Comparison of ENCODE assay signal across 8 mouse cellular contexts in the genomic region with DNA sequence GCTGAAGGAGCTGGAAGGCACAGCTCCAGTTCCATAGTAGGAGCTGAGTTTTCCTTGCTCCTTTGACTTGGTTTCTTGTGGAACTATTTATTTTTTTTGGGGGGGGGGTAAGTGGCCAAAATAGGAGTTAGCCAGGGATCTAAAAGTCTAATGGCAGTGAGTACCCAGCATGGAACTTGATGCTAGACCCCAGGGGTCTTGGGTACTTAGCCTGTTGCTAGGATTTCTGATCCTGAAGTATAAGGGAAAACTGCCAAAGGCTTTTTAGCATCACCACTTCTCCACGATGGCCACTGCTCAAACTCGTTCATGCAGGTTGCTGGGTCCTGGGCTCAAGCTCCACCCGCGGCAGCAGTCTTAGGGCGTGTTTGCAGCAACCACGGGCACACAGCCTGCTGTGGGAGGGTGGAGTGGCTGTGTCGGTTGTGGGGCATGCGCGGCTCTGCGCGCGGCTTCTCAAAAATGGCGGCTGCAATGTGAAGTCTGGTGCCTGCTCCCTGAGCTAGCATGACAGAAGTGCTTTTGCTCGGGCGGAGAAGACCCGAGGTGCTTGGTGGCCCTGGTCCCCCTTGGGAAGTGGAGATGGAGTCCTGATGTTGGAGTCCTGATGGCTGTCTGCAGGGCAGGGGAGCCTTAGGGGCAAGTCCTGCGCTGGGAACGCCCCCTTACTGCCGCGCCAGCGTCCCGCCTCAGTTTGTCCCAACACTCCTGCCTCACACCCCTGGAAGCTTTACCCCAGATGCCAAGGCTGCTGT. TPM values are rescaled to one million over a fixed set of nuclear protein-coding genes. Genes with fewer than 3 reads are reported as not detected.
A peak's percentile ranks its signal among the peaks of the same experiment; 100 is the strongest.
DNase-seq lines count a peak whose midpoint lies in the region; ATAC-seq lines count a peak whose summit lies in the region.

No protein-coding gene starts in this region.

- peak overlapping the region; percentile 64 for H3K4me2 ChIP-seq in hindbrain, embryonic 14.5 days (replicated peaks)

- peak overlapping the region; percentile 65 for H3K9ac ChIP-seq in hindbrain, embryonic 14.5 days

- H3K27me3 ChIP-seq in hindbrain, embryonic 14.5 days (ENCODE audit: control insufficient read depth, insufficient read depth, low read length), result peaks cover 17% of the 10 kb centered on the region

- H3K36me3 ChIP-seq in hindbrain, embryonic 14.5 days (replicated peaks; ENCODE audit: control insufficient read depth, insufficient read depth), result no peaks in the 10 kb centered on the region

- H3K9me3 ChIP-seq in hindbrain, embryonic 14.5 days (ENCODE audit: control insufficient read depth, low read length), result no peaks in the 10 kb centered on the region

- H3K4me1 ChIP-seq in hindbrain, embryonic 14.5 days (replicated peaks; ENCODE audit: control insufficient read depth, insufficient read depth, low read length), result no peaks in the 10 kb centered on the region

- peak overlapping the region; percentile 50 for H3K4me3 ChIP-seq in hindbrain, embryonic 14.5 days (replicated peaks; ENCODE audit: low read length)

- peak; percentile 5 for DNase-seq in WW6 (ENCODE audit: low read depth, low spot score)
- DNase-seq in cerebellum, postnatal 36 days, result peak; percentile 35 to 48
- peak; percentile 9 to 23 for DNase-seq in frontal cortex, postnatal 25 days (ENCODE audit: low spot score in 2 of 2)
- DNase-seq in hindbrain, embryonic 14.5 days (ENCODE audit: low spot score), result peak; percentile 34
- DNase-seq in left cerebral cortex, adult 11 months (ENCODE audit: low spot score), result peak; percentile 7
- peak; percentile 19 for DNase-seq in lung, postnatal 25 days (ENCODE audit: low spot score)
- peak; percentile 52 for DNase-seq in right cerebral cortex, adult 18-20 months
- DNase-seq in urinary bladder, adult 2 months (ENCODE audit: low spot score), result peak; percentile 30

- H3K27ac ChIP-seq in hindbrain, embryonic 14.5 days, result no peak overlapping the region

- peak; percentile 96 for ATAC-seq in hindbrain, embryonic 14.5 days (ENCODE audit: low FRiP score)

- WGBS in hindbrain, embryonic 14.5 days, result 17% methylated on average over 22 of the region's 22 CpGs

RNA-seq across cellular contexts. Expression of a gene that starts 45.5 kb away (rescaled TPM):
- polyA plus RNA-seq in hindbrain, embryonic 14.5 days (2014; fragmentation: Nextera tagmentation; extraction: Ambion mirVana), result 3.2 and 3.5 TPM in 2 replicates
- polyA plus RNA-seq in urinary bladder, adult 2 months (2012; rRNA removed), result 0.97 and 1.5 TPM in 2 replicates
